Mouse (Mus musculus): Measurements from ENCODE around the gene Adgb.

Gene Adgb

DNA sequence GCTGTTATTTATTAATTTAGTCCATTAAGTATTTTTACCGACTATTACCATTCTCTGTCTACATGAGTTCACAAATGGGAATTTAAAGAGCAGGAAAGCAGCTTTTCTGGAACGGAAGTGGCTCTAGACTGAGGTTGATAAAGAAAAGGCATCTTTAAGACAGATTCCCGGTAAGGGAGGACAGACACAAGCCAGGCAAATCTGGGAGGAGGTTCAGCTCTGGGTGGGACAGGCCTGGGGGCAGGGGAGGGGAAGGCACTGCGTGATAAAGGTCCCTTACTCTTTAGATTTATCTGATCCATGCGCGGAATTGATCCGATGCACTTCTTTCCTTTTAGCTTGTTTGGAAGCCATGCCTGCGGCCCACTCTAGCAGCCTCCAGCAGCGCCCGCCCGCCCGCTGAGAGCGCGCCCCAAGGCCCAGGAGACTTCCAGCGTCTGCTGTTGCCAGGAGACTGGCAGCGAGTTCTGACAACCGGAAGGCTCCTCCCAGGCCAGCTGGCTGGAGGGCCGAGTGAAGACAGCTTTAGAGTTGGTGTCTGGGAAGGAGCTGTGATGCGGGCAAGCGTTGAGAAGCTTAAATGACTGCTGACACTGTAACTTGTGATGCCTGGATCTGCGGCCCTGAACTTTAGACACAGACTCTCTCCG lies at the start of gene Adgb:
TSS of gene Adgb (minus strand) at position 366 of the 650 bp plus-strand sequence.
- DNase-seq: peak; percentile 76 to 84

DNA sequence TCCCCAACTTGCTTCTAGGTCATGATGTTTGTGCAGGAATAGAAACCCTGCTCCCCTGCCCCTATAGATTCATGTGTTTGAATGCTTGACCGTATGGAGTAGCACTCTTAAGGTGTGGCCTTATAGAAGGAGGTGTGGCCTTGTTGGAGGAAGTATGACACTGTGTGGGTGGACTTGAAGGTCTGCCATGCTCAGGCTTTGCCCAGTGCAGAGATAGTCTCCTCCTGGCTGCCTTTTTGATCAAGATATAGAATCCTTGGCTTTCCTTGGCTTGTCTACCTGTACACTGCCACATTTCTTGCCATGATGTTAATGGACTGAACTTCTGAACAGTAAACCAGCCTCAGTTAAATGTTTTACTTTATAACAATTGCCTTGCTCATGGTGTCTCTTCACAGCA lies 8.0 kb upstream of the Adgb start:
- no peak for DNase-seq

DNA sequence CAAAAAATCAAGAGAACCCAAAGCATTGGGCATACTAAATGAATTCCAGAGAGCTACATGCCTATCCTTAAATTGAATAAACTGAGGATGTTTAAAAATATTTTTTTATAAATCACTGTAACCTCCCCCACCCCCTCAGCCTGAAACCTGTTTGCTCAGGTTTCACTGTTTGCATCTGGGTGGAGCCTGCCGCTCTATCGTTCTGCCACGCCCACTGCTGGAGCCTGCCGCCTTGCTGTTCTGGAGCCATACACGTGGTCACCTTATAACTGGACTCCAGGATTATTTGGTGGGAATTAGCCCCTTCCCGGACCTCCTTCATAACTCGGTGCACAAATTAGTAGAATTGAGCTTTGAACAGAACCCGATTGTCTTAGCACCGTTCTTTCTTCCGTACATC lies 5.3 kb upstream of the Adgb start:
- DNase-seq: peak in 1 of 2 experiments; percentile 9

DNA sequence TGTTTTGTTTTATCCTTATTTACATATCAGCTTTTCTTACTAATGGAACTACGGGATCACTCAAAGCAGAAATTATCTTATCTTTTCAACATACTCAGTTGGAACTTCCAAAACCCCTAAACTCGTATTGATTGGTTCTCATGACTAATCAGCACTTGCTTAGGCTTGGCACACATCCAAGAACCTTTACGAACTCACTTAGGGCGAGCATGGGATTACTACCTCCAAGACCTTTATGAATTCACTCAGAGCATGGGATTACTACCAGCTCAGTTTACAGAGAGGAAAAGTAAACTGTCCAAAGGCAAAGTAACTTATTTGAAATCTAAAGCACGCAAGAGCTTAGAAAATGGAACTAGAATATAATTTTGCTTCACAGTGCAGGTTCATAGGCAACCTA lies 4.8 kb upstream of the Adgb start:
- no peak for DNase-seq

DNA sequence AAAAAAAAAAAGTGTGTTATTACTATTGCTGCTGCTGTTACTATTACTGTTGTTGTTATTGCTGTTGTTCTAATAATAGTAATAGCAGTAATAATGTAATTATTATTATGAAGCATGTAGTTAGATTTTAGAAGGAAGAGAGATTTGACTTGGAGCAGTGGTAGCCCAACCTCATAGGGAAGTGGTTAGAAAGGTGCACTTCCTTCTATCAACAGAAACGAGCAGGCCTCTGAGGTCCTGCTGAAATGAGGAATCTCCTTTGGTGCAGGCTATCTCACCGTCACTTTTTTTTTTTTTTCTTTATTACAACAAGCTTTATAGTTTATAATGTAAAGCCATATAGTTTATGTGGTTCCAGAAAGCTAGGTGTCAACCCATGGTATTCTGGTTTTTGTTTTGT lies 4.4 kb upstream of the Adgb start:
- no peak for DNase-seq

DNA sequence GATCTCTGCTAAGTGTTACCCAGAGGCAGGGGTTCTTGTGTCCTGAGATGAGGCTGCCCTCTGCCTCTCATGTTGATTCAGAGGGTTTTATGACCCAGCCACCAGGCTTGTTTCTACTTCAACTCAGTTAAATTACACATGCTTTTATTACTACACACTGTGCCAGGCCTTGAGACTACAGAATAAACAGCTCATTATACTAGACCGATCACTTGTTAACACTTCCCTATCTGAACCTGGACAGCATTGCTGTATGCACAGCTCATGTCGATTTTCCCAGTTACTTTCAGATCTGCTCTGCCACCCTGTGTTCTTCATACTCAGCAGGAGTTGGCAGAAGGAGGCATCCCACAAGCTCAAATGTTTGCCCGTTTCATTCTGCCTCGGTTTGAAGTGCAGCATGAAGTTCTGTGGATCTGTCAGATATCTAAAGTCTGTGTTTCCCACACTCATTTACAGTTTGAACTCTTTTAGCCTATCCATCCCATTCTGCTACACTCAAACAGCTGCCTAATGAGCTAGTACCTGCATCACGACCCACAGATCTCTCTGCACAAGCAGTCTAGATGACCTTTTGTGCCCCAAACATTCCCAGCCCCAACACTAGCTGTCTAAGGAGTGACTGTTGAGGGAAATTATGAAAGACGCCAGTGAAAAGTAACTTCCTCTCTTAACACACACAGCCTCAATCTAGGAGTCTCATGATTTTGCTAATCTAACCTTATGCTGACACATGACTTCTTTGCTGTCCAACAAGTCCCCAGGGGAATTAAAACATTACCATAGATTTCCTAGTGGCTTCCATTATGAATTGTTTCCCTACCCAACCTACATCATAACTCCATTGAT lies 3.2 kb downstream of the Adgb start:
- DNase-seq: no peak

DNA sequence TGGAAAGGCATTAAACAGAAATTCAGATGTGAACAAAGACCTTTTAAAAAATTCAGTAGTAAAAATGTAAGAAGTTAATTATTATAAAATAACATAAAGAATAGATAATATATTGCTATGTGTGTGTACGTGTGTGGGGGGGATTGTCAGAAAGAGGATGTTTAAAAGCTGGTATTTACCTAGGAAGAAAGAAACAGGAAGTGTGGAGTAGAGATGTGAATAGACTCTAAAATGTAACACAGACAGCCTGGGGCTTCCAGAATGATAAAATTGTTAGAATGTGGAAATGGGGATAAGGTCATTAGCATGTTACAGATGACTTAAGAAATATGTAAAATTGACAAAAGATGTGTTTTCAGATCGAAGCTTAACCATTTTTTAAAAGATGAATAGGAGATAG lies 12.0 kb downstream of the Adgb start:
- no peak for DNase-seq

DNA sequence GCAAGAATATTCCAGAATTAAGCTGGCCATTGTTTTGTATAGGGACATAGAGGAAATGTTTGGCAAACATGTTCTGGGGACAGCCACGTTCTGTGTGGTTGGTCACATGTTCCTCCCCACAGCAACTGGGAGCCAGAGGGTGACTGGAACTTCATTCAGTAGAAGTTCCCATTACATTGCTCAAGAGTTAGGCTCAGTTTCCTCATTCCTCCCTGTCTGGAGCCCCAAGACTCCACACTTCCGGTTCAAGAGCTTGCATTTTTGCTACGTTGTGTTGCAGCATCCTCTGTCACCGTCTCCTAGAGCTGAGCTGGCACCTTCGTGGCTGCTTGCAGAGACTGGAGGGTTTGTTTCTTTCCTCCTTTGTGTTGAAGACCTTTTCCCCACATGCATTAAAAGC lies 15.1 kb downstream of the Adgb start:
- no peak for DNase-seq

DNA sequence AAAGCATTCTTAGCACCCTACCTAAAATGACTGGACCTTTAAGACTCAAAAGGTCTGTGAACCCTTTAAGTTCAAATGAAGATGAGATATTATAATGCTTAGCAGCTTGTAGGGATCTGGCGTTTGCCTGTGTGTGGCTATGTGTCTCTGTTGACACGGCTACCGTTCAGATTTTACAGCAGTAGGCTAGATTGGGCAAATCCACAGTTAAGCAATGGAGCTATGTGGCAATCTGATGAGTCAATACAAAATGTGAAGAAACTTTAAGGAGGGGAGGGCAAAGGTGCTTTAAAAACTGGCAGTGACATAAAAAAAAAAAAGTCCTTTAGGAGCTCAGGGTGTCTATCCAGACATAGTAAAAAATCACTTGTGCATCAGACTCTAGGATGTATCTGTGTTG lies 23.1 kb downstream of the Adgb start:
- DNase-seq: no peak

DNA sequence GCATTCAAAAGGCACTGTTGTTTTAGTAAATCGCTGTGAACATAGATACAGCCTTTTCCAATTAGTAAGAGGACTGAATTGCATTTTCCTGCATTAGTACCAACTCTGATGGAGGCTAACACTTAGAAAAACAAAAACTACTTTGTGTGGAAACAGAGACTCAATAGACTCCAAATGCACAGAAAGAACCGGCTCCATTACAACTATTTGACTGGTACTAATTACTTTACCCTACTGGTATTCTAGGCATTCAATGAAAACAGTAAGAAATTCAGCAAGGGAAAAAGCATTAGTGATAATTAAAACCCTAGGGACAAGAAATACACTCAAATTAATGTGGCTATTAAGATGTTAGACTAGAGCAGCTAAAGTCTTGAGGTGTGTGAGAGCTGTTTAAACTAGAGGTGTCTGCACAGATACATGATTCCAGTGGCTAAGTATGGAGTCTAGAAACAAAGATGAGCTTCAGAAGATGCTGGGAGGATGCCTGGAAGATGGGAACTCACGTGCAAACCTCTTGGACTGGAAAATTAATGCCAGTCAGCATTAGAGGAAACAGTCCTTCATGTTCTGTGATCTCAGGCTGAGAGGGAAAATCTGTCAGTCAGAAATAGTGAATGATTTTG lies 27.2 kb downstream of the Adgb start:
- DNase-seq: no peak

DNA sequence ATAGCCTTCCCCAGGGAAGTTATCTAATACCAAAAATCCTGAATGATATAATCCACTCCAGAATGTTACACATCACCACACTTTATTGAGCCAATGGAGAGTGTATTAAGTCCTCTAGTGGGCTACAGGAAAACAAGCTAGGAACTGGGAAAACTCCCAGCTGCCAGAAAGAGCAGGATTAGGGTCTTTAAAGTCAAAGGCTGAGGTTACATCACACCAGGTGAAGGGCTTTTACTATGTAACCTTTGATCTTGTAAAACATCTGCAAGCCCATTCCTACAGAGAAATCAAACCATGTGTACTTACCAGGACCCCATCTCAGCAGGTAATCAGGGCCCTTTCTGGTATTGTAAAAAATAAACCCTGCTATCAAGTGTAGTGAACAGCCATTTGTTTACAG lies 28.6 kb downstream of the Adgb start:
- no peak for DNase-seq

DNA sequence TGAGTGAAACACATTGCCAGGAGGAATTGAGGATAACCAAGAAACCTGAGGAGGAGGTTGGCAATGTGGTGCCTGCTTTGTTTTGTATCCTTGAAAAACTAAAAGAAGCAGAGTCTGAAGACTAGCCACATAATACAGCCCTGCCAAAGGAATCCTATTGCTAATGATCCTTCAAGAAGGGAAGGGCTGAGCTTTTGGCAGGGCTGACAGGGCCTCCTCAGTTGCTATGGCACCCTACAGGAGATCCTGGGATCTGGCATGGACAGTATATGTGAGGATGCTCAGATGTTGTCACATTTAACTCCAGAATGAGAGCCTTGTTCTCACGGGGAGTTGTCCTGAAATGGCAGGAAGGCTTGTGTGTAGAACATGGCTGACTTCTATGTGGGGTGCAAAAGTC lies 37.1 kb downstream of the Adgb start:
- DNase-seq: no peak

DNA sequence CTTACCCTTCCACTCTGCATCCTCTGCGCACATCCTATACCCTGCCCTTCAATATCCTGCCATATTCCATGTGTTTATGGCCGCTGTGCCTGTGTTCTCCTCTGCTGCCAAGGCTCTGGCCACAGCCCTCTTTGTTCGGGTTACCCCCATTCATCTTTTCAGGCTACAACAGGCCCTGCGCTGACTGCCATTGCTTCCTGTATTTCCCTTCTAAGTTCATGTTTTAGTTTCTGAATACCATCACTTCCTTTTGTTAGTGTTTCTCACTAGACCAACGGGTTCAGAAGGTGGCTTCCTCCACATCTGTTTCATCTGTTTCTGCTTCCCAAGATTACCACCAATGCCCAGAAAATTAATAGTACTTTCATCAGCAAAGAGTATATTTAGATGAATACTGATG lies 42.5 kb downstream of the Adgb start:
- peak in 1 of 2 experiments; percentile 23 for DNase-seq

DNA sequence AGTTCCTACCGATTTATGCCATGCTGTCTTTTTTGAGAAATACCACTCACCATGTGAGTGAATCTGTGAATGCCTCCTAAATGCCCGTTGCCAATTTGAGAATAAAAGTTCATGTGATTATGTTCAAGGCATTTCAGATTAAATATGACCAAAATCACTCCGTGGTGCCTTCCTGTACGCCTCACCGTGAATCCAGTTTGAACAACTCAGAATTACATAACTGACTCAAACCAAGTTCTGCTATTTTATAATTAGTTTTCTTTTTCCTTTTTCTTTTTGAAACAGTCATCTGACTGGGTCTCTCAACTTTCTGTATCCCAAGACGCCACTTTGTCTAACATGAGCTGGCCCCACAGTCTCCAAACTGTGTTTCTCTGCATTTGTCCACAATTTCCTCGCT lies 43.1 kb downstream of the Adgb start:
- no peak for DNase-seq

DNA sequence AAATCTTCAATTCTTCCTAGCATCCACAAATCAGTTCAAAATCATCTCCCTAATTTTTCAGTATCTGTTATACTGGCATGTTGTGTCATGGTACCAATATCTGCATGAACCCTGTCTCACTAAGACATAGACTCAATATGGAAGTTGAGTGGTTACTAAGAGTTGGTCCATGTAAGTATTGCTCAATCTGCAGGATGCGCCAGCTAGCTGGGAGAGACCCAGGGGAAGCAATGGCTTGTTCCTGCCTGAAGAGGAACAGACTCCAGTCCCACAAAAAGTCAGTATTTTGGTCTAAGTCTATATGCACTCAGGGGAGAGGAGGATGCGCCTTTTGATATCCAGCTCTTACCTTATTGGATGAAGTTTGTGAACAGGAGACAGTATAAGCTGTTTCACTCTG lies 47.7 kb downstream of the Adgb start:
- no peak for DNase-seq

DNA sequence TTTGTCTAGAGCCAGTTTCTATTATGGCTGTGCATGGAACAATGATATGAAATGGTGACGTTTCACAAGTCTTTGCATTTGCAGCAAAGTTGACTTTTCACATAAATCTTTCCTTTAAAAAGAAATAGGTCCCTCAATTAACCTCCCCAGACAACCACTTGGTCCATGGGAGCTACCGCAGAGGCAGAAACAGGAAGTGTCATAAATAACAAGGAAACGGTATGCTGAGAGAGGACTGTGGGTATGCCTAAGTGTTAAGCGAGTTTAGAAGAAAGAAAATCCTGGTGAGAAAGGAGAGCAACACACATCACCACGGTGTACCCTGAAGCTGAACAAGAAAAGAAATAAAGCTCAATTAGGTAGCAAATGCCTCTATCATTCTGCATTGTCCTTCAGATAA lies 61.1 kb downstream of the Adgb start:
- no peak for DNase-seq

DNA sequence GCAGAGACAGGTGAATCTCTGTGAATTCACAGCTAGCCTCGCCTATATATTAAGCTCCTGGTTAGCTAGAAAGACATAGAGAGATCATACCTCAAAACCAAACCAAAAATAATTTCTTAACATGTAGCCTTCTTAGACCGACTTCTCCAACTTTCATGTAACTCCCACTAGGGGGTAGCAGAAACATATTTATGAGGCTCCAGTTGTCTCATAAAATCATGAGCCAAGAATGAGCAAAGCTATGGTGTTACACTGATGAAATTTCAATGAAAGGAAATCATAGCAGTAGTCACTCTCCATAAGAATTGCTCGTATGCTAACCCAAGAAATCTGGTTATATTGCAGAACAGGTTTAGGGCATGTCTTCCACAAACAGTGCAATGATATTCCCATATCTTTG lies 64.0 kb downstream of the Adgb start:
- DNase-seq: no peak

DNA sequence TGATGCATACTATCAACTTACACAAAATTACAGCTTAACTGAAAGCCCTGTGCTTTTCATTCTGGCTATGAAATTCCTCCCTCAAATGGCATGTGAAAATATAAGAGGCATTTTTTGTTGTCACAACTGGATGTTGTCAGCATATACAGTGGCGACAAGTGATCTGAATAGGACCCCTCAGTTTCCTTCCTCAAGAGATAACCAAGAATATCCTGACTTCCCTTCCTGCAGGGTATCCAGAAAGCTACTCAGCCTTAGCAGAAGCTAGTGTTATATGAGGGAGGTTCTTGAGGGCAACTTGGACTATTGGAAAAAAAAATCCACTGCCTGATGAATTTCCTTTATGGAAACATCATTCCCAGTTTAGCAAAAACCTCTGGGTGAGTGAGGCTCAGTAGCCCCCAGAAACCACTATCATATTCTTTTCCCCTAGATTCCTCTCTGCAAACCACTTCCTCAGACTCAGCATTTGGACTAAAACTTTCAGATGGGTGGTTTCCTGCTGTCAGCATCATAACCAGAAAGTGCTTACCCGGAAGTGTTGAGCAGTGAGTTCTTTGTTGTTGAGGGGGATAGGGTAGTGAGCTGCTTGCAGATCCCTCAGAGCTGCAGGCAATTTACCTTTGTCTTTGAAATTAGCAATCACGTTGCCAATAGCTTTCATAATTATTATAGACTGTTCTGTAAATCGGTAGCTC lies 76.2 kb downstream of the Adgb start:
- no peak for DNase-seq

DNA sequence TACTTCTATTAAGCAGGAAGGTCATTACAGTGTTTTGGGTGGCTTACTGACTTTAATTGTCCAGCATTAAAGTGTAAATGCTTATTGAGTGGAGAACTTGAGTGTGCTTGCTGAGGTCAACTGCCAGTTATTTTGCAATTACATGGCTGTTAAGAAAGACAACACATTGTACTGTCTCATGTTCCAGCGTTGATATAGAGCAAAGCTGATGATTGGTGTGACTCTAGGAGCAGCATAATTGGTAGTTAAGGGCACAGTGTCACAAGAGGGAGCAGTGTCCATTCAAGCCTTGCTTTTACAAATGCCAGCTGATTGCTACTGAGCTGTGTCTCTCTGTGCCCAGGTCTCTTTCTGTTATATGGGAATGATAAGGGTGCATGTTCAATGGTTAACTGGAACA lies 97.5 kb downstream of the Adgb start:
- no peak for DNase-seq

DNA sequence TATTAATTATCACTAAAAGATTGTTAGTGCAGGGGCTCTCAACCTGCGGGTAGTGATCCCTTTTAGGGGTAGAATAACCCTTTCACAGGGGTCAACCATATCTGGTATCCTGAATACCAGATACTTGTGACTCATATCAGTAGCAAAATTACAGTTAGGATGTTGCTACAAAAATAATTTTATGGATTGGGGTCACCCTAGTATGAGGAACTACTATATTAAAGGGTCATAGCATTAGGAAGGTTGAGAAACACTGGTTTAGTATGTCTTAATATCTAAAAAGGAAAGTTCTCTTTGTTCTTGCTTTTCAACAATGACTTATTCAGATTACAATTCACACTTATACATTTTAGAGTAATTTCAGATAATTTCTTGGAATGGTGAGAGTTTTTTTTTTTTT lies 108.1 kb downstream of the Adgb start:
- no peak for DNase-seq

DNA sequence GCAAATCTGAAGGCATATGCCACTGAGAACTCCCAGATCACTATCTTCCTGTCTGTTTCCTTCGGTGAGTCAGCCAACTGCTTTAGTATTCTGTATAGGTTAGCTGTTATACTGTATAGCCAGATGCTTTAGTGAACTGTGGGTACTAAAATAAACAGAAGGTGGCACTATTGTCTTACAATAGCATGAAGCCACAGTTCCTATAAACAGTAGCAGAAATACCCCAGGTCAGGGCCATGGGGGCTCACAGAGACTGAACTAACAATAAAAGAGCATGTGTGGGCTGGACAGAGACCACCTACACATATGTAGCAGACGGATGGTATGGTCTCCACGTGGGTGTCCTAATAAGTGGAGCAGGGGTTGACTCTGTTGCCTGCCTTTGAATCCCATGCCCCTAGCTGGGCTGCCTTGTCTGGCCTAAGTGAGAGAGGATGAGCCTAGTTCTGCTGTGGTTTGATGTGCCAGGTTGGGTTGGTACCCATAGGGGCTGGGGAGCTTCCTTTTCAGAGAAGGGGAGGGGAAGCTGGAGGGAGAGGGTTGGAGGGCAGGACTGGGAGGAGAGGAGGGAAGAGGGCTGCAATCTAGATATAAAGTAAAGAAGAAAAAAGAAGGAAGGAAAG lies 116.4 kb downstream of the Adgb start:
- DNase-seq: peak; percentile 5 to 7

DNA sequence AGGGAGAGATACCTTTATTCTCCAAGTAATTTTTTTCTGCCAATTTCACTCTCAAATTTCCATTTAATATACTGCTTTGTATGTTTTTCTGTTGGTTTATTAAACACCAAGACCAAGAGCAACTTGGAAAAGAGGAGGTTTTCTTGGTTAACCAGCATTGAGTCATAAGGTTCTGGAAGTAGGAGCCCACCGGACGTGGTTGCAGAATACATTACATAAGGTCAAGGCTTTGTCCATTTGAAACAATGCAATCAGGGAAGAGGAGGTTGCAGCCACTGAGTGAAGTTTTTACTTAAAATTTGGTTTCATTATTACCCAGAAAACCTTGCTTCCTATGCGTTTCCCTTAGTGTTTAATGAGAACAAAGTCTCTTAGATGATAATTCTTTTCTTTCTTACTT lies 119.9 kb downstream of the Adgb start:
- DNase-seq: no peak

DNA sequence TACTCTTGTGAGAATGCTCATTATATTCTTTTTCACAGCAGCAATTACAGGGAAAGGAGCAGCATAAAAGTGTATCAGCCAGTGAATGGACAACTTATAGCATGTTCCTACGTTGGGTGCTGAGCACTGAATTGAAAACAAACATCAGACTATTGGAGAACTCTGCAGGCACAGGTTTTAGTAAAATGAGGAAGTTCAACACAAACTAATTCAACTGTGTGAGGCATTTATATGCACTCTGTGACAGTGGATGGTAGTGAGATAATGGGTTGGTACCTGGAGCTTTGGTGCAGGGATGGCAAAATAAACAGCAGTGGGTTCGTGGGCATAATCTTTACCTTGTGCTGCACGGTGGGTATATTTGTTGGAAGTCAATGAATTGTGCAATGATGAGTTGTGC lies 121.6 kb downstream of the Adgb start:
- no peak for DNase-seq
